Mouse (Mus musculus): Measurements from ENCODE around the gene Sox2.
A peak's percentile ranks its signal among the peaks of the same experiment; 100 is the strongest.

Gene Sox2

GRCm38 (mm10) chr3:34649726-34650620, at the start of gene Sox2:
Gene Sox2, plus strand, starts transcription at chr3:34650405.
- peak; percentile 75 for DNase-seq (ENCODE audit: low spot score)

GRCm38 (mm10) chr3:34601116-34601515, 49.1 kb upstream of the Sox2 start:
- DNase-seq (ENCODE audit: low spot score) = no peak

GRCm38 (mm10) chr3:34614107-34614506, 36.1 kb upstream of the Sox2 start:
- DNase-seq (ENCODE audit: low spot score) = no peak

GRCm38 (mm10) chr3:34615526-34615925, 34.7 kb upstream of the Sox2 start:
- DNase-seq (ENCODE audit: low spot score) = no peak

- no peak for DNase-seq (ENCODE audit: low spot score)
Measured at GRCm38 (mm10) chr3:34618934-34619333, 31.3 kb upstream of the Sox2 start.

GRCm38 (mm10) chr3:34620121-34620520, 30.1 kb upstream of the Sox2 start:
- no peak for DNase-seq (ENCODE audit: low spot score)

- DNase-seq (ENCODE audit: low spot score) = no peak
Measured at GRCm38 (mm10) chr3:34624721-34625270, 25.4 kb upstream of the Sox2 start.

- DNase-seq (ENCODE audit: low spot score) = no peak
Measured at GRCm38 (mm10) chr3:34626521-34626920, 23.7 kb upstream of the Sox2 start.

GRCm38 (mm10) chr3:34630031-34630430, 20.2 kb upstream of the Sox2 start:
- DNase-seq (ENCODE audit: low spot score) = no peak

- no peak for DNase-seq (ENCODE audit: low spot score)
Measured at GRCm38 (mm10) chr3:34630736-34631135, 19.5 kb upstream of the Sox2 start.

- DNase-seq (ENCODE audit: low spot score) = no peak
Measured at GRCm38 (mm10) chr3:34636958-34637357, 13.2 kb upstream of the Sox2 start.

GRCm38 (mm10) chr3:34637481-34637880, 12.7 kb upstream of the Sox2 start:
- DNase-seq (ENCODE audit: low spot score) = no peak

- DNase-seq (ENCODE audit: low spot score) = no peak
Measured at GRCm38 (mm10) chr3:34637926-34638325, 12.3 kb upstream of the Sox2 start.

GRCm38 (mm10) chr3:34638344-34638743, 11.9 kb upstream of the Sox2 start:
- DNase-seq (ENCODE audit: low spot score) = no peak

- DNase-seq (ENCODE audit: low spot score) = peak; percentile 33
Measured at GRCm38 (mm10) chr3:34639031-34639872, 11.0 kb upstream of the Sox2 start.

- DNase-seq (ENCODE audit: low spot score) = no peak
Measured at GRCm38 (mm10) chr3:34639873-34640270, 10.3 kb upstream of the Sox2 start.

- no peak for DNase-seq (ENCODE audit: low spot score)
Measured at GRCm38 (mm10) chr3:34640276-34640675, 9.9 kb upstream of the Sox2 start.

GRCm38 (mm10) chr3:34640690-34641600, 9.3 kb upstream of the Sox2 start:
- peak; percentile 74 for DNase-seq (ENCODE audit: low spot score)

GRCm38 (mm10) chr3:34641756-34642497, 8.3 kb upstream of the Sox2 start:
- DNase-seq (ENCODE audit: low spot score) = no peak

GRCm38 (mm10) chr3:34642498-34642941, 7.7 kb upstream of the Sox2 start:
- DNase-seq (ENCODE audit: low spot score) = no peak

- DNase-seq (ENCODE audit: low spot score) = no peak
Measured at GRCm38 (mm10) chr3:34643067-34643466, 7.1 kb upstream of the Sox2 start.
